Mouse (Mus musculus) kidney, embryonic 15.5 days (tissue): ENCODE data around the gene Sept5. TPM values are rescaled to one million over a fixed set of nuclear protein-coding genes. Genes with fewer than 3 reads are reported as not detected.

ENCODE experiments used
- ATAC-seq: fragments of 200-750 bp; cut with Nextera tagmentation; replicated peaks from 2 replicates; pipeline ENCODE4 v1.8.0; 2017; ENCODE audit warnings: moderate TSS enrichment; ENCODE audit not compliant: low FRiP score
- H3K27ac ChIP-seq: fragments of 300-500 bp; sonication (generic); 2 replicates; pipeline ENCODE4 v1.5.1; 2015; ENCODE audit warnings: mild to moderate bottlenecking, inconsistent platforms
- H3K27me3 ChIP-seq: fragments of 300-500 bp; sonication (generic); 2 replicates; pipeline ENCODE4 v1.6.1; 2015; ENCODE audit warnings: inconsistent platforms
- H3K36me3 ChIP-seq: fragments of 300-500 bp; sonication (generic); 2 replicates; pipeline ENCODE4 v1.6.1; 2015; ENCODE audit warnings: inconsistent platforms
- H3K4me1 ChIP-seq: fragments of 300-500 bp; sonication (generic); 2 replicates; pipeline ENCODE4 v1.6.1; 2015; ENCODE audit warnings: inconsistent platforms
- H3K4me2 ChIP-seq: fragments of 300-500 bp; sonication (generic); 2 replicates; pipeline ENCODE4 v1.6.1; 2015; ENCODE audit warnings: moderate library complexity, mild to moderate bottlenecking, inconsistent platforms
- H3K4me3 ChIP-seq: fragments of 300-500 bp; sonication (generic); replicated peaks from 2 replicates; pipeline ENCODE4 v1.5.1; 2015; ENCODE audit warnings: mild to moderate bottlenecking, inconsistent platforms
- H3K9ac ChIP-seq: fragments of 300-500 bp; sonication (generic); 2 replicates; pipeline ENCODE4 v1.6.1; 2015; ENCODE audit warnings: mild to moderate bottlenecking, inconsistent platforms
- H3K9me3 ChIP-seq: fragments of 300-500 bp; sonication (generic); replicated peaks from 2 replicates; pipeline ENCODE4 v1.6.1; 2016; ENCODE audit warnings: inconsistent platforms
- whole genome bisulfite sequencing: fragments of 180-500 bp; shearing (Covaris S2); methylation state at CpG from one replicate; pipeline ENCODE4 v1.1.7; 2015; ENCODE audit warnings: mixed read lengths; 5-methylcytosine and 5-hydroxymethylcytosine counted together
- polyA plus RNA-seq: library from polyadenylated mRNA; unstranded; fragments of >200 nt; fragmentation: Nextera tagmentation; extraction: Ambion mirVana; gene quantifications from 2 replicates; pipeline ENCODE4 v1.2.1, GENCODE M21; 2015

Sept5 gene
- polyA plus RNA-seq, 1 experiment from 2014 or later: 17.1 TPM

GRCm38 (mm10) chr16:18621362-18622001 lies 8.3 kb downstream of the Sept5 start:
- Histone ChIP-seq H3K4me3 (peak overlapping the region; percentile 52), H3K36me3 (peaks cover 17% of the 10 kb centered on the region; the same call in 1 of the 2 replicates), H3K4me1 (peaks cover 58% of the 10 kb centered on the region), H3K9me3 (no peaks in the 10 kb centered on the region), H3K4me2 (peak overlapping the region; percentile 94), H3K9ac (0 out of 2 replicates have a peak overlapping the region, but pooled peaks have one; percentile 18), H3K27ac (no peak overlapping the region), H3K27me3 (peaks cover 99% of the 10 kb centered on the region)
- no peak for ATAC-seq
- WGBS: 3% methylated on average over 38 of the region's 38 CpGs

GRCm38 (mm10) chr16:18620601-18621361 lies 9.0 kb downstream of the Sept5 start:
- no peak overlapping the region for H3K27ac ChIP-seq
- H3K4me3 ChIP-seq: peak overlapping the region; percentile 52
- peak overlapping the region; percentile 18; the same call in 1 of the 2 replicates for H3K9ac ChIP-seq
- ATAC-seq: no peak
- 1% methylated on average over 73 of the region's 74 CpGs for WGBS
- no peaks in the 10 kb centered on the region for H3K9me3 ChIP-seq
- peaks cover 17% of the 10 kb centered on the region; the same call in 1 of the 2 replicates for H3K36me3 ChIP-seq
- peaks cover 99% of the 10 kb centered on the region for H3K27me3 ChIP-seq
- peak overlapping the region; percentile 94 for H3K4me2 ChIP-seq
- H3K4me1 ChIP-seq: peaks cover 53% of the 10 kb centered on the region

GRCm38 (mm10) chr16:18620201-18620600 lies 9.6 kb downstream of the Sept5 start:
- H3K4me2 ChIP-seq: peak overlapping the region; percentile 94
- H3K4me1 ChIP-seq: peaks cover 49% of the 10 kb centered on the region
- no peak overlapping the region for H3K9ac ChIP-seq
- WGBS: 41% methylated on average over 6 of the region's 6 CpGs
- peak overlapping the region; percentile 52 for H3K4me3 ChIP-seq
- no peak for ATAC-seq
- no peaks in the 10 kb centered on the region for H3K9me3 ChIP-seq
- no peak overlapping the region for H3K27ac ChIP-seq
- H3K27me3 ChIP-seq: peaks cover 99% of the 10 kb centered on the region
- H3K36me3 ChIP-seq: peaks cover 17% of the 10 kb centered on the region; the same call in 1 of the 2 replicates

- 60% methylated on average over 4 of the region's 4 CpGs for WGBS
- Histone ChIP-seq H3K27me3 (peaks cover 99% of the 10 kb centered on the region), H3K36me3 (peaks cover 17% of the 10 kb centered on the region; the same call in 1 of the 2 replicates), H3K4me3 (no peak overlapping the region), H3K4me1 (peaks cover 49% of the 10 kb centered on the region), H3K27ac (no peak overlapping the region), H3K9me3 (no peaks in the 10 kb centered on the region), H3K9ac (no peak overlapping the region), H3K4me2 (no peak overlapping the region)
- ATAC-seq: no peak
Measured at GRCm38 (mm10) chr16:18619110-18619509, 10.6 kb downstream of the Sept5 start.

GRCm38 (mm10) chr16:18618297-18618696 lies 11.5 kb downstream of the Sept5 start:
- no peak overlapping the region for H3K27ac ChIP-seq
- peaks cover 99% of the 10 kb centered on the region for H3K27me3 ChIP-seq
- no peak for ATAC-seq

GRCm38 (mm10) chr16:18617370-18618065 lies 12.2 kb downstream of the Sept5 start:
- H3K9ac ChIP-seq: no peak overlapping the region

More at GRCm38 (mm10) chr16:18618297-18618696, 11.5 kb downstream of the Sept5 start:
- Histone ChIP-seq H3K9ac (no peak overlapping the region), H3K9me3 (no peaks in the 10 kb centered on the region), H3K36me3 (peaks cover 9% of the 10 kb centered on the region; the same call in 1 of the 2 replicates), H3K4me2 (no peak overlapping the region), H3K4me1 (peaks cover 53% of the 10 kb centered on the region), H3K4me3 (no peak overlapping the region)
- WGBS: 53% methylated on average over 2 of the region's 2 CpGs

GRCm38 (mm10) chr16:18613301-18613700 lies 16.5 kb downstream of the Sept5 start:
- no peak overlapping the region for H3K4me2 ChIP-seq
- ATAC-seq: no peak
- WGBS: 35% methylated on average over 3 of the region's 3 CpGs
- no peak overlapping the region for H3K27ac ChIP-seq
- no peak overlapping the region for H3K4me3 ChIP-seq
- no peaks in the 10 kb centered on the region for H3K36me3 ChIP-seq
- H3K4me1 ChIP-seq: peaks cover 60% of the 10 kb centered on the region
- H3K9me3 ChIP-seq: no peaks in the 10 kb centered on the region
- peaks cover 92% of the 10 kb centered on the region for H3K27me3 ChIP-seq
- no peak overlapping the region for H3K9ac ChIP-seq

More at GRCm38 (mm10) chr16:18617370-18618065, 12.2 kb downstream of the Sept5 start:
- peak overlapping the region; percentile 55 for H3K4me2 ChIP-seq
- peak; percentile 41; the same call in 1 of the 2 replicates for ATAC-seq
- peaks cover 96% of the 10 kb centered on the region for H3K27me3 ChIP-seq
- 0 out of 2 replicates have a peak, but pooled peaks cover 1% of the 10 kb centered on the region for H3K36me3 ChIP-seq
- H3K27ac ChIP-seq: no peak overlapping the region
- H3K4me1 ChIP-seq: peaks cover 55% of the 10 kb centered on the region
- H3K9me3 ChIP-seq: no peaks in the 10 kb centered on the region
- WGBS: 1% methylated on average over 27 of the region's 27 CpGs
- H3K4me3 ChIP-seq: peak overlapping the region; percentile 25

- peaks cover 78% of the 10 kb centered on the region for H3K27me3 ChIP-seq
- no peak overlapping the region for H3K4me2 ChIP-seq
- H3K4me1 ChIP-seq: peaks cover 54% of the 10 kb centered on the region
- no peak overlapping the region for H3K27ac ChIP-seq
- no peaks in the 10 kb centered on the region for H3K36me3 ChIP-seq
- H3K9ac ChIP-seq: no peak overlapping the region
- ATAC-seq: no peak
- 36% methylated on average over 13 of the region's 13 CpGs for whole genome bisulfite sequencing
- no peak overlapping the region for H3K4me3 ChIP-seq
- no peaks in the 10 kb centered on the region for H3K9me3 ChIP-seq
Measured at GRCm38 (mm10) chr16:18611752-18612151, 18.0 kb downstream of the Sept5 start.

- Histone ChIP-seq H3K27me3 (peaks cover 72% of the 10 kb centered on the region), H3K4me1 (peaks cover 51% of the 10 kb centered on the region), H3K4me2 (no peak overlapping the region), H3K9me3 (no peaks in the 10 kb centered on the region), H3K36me3 (no peaks in the 10 kb centered on the region), H3K27ac (no peak overlapping the region), H3K9ac (no peak overlapping the region), H3K4me3 (no peak overlapping the region)
- 41% methylated on average over 2 of the region's 2 CpGs for WGBS
- no peak for ATAC-seq
Measured at GRCm38 (mm10) chr16:18609099-18609498, 20.7 kb downstream of the Sept5 start.

GRCm38 (mm10) chr16:18608226-18608625 lies 21.5 kb downstream of the Sept5 start:
- H3K9me3 ChIP-seq: no peaks in the 10 kb centered on the region
- WGBS: 10% methylated on average over 11 of the region's 11 CpGs
- H3K27ac ChIP-seq: no peak overlapping the region
- peak overlapping the region; percentile 17; the same call in 1 of the 2 replicates for H3K4me3 ChIP-seq
- H3K9ac ChIP-seq: no peak overlapping the region
- peak; percentile 23; the same call in 1 of the 2 replicates for ATAC-seq
- H3K4me1 ChIP-seq: peaks cover 50% of the 10 kb centered on the region
- no peaks in the 10 kb centered on the region for H3K36me3 ChIP-seq
- H3K27me3 ChIP-seq: peaks cover 68% of the 10 kb centered on the region
- H3K4me2 ChIP-seq: peak overlapping the region; percentile 46

- Histone ChIP-seq H3K4me1 (peaks cover 41% of the 10 kb centered on the region), H3K4me2 (no peak overlapping the region), H3K36me3 (no peaks in the 10 kb centered on the region), H3K27ac (no peak overlapping the region), H3K4me3 (no peak overlapping the region), H3K27me3 (peaks cover 48% of the 10 kb centered on the region), H3K9me3 (no peaks in the 10 kb centered on the region), H3K9ac (no peak overlapping the region)
- ATAC-seq: no peak
- 85% methylated on average over 5 of the region's 5 CpGs for WGBS
Measured at GRCm38 (mm10) chr16:18605705-18606104, 24.0 kb downstream of the Sept5 start.
